Mouse (Mus musculus): Measurements from ENCODE around the gene Dvl2.

DNA sequence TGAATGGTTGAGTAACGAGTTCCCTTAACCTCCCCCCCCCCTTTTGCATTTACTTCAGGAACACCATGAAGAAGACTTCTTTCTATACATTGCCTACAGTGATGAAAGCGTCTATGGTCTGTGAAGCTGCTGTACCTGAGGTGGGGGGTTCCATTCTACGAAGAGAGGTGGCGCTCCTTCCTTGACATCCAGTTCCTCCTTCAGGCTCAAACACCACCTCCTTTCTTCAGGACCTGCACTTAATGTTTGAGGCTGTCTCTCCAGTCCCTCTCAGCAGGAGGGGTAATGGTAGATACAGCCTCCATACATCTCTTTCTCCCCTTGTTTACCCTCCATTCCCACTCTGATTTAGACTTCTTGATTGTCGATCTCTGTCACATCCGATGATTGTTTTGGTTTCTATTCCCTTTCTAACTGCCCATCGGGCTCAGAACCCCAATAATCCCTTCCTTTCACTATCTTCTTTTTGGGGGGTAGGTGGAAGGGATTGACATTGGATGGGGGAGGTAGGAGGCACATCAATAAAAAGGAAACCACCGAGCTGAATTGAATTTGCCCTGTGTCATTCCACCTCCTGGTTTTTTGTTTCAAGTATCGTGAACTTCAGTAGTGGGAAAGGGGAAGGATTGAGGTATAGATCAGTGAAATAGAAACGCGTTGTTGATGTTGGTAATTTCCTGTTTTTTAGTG lies 5.8 kb upstream of the Dvl2 start:
- no peak for TF ChIP-seq CTCF (IDR thresholded peaks at IDR 0.05; ENCODE audit: borderline replicate concordance, extremely low read depth, insufficient read depth, insufficient read length)
- TF ChIP-seq POLR2A (IDR thresholded peaks at IDR 0.05; ENCODE audit: borderline replicate concordance, extremely low read depth, insufficient read depth, insufficient read length, poor library complexity, severe bottlenecking), result no peak

Measured in brain, embryonic 14.5 days (tissue).